Mouse (Mus musculus): ENCODE data around the gene Fzd4. TPM values are rescaled to one million over a fixed set of nuclear protein-coding genes. Genes with fewer than 3 reads are reported as not detected.

Fzd4 gene
- total RNA-seq, 2 experiments from 2014 or later = 4.8 to 5.0 TPM

DNA sequence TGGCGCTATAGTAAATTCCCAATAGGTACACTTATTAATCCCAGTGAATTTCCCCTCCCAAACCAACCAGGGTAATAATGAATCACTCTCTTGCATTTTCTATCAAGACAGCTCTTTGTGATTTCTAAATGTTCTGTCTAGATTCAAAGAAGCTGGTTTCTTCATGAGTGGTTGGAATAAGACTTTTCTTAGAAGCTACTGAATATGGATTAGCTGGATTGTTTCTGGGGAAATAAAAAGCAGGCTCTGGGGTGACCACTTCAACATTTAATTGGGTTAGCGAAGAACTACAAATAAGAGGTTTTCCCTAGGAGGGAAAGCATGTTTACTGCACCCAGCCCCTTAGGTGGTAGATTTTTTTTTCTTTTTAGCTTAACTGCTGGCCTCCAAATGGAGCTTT lies 3.4 kb upstream of the Fzd4 start:
- ATAC-seq (ENCODE audit: poor library complexity, severe bottlenecking) = no peak

- no peak for ATAC-seq (ENCODE audit: poor library complexity, severe bottlenecking)
These were observed 2.9 kb upstream of the Fzd4 start for GRCm38 (mm10) chr7:89401136-89401858.

- ATAC-seq (ENCODE audit: poor library complexity, severe bottlenecking) = no peak
These were observed 2.2 kb upstream of the Fzd4 start for GRCm38 (mm10) chr7:89401936-89402335.

- peak; percentile 53 for ATAC-seq (ENCODE audit: poor library complexity, severe bottlenecking)
These were observed 842 bp upstream of the Fzd4 start for GRCm38 (mm10) chr7:89403053-89403972.

GRCm38 (mm10) chr7:89404734-89405440 lies 732 bp downstream of the Fzd4 start:
- 0 out of 2 replicates have a peak, but pooled peaks have one; percentile 3 for ATAC-seq (ENCODE audit: poor library complexity, severe bottlenecking)

GRCm38 (mm10) chr7:89406011-89406410 lies 1.9 kb downstream of the Fzd4 start:
- no peak for ATAC-seq (ENCODE audit: poor library complexity, severe bottlenecking)

- ATAC-seq (ENCODE audit: poor library complexity, severe bottlenecking) = no peak
These were observed 3.1 kb downstream of the Fzd4 start for GRCm38 (mm10) chr7:89407006-89407940.

- ATAC-seq (ENCODE audit: poor library complexity, severe bottlenecking) = no peak
These were observed 6.1 kb downstream of the Fzd4 start for GRCm38 (mm10) chr7:89410294-89410693.

- peak; percentile 78 for ATAC-seq (ENCODE audit: poor library complexity, severe bottlenecking)
These were observed 7.2 kb downstream of the Fzd4 start for GRCm38 (mm10) chr7:89411346-89411745.

DNA sequence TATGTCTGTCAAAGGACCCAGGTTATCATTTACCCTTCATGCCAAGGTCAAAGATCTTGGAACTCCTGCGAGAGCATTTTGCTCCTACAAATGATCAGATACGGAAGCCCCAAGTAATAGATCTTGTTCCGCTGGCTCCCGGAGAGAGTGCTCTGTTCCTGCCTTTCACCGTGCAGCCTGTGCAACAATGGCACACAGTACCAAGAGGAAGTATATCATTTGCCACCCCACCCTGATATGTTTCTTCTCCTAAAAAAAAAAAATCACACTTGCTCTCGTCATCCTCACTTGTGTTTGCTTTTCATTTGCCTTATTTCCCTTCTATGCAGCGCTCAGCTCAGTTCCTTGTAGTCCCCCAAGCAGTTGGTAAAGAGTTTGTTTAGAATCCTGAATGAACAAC lies 7.9 kb downstream of the Fzd4 start:
- peak; percentile 56 for ATAC-seq (ENCODE audit: poor library complexity, severe bottlenecking)

DNA sequence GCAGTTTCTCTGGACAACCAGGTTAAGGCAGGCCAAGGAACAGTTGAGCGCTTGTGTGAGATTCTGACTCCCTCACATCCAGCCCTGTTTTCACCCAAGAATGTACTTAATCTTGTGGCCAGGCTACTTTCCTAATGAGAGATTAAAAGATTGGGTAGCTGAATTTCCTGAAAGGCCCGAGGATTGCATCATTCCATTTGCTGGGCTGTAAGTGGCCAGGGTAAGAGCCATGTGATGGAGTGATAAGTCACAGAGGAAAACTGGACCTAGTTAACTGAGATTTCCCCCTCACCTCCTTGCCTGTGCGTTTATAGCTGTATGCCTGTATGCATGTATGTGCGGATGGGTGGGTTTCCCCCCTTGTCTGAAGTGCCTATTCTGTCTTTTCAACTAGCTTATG lies 11.9 kb downstream of the Fzd4 start:
- peak; percentile 16; the same call in 1 of the 2 replicates for ATAC-seq (ENCODE audit: poor library complexity, severe bottlenecking)

- no peak for ATAC-seq (ENCODE audit: poor library complexity, severe bottlenecking)
These were observed 13.6 kb downstream of the Fzd4 start for GRCm38 (mm10) chr7:89417707-89418106.

DNA sequence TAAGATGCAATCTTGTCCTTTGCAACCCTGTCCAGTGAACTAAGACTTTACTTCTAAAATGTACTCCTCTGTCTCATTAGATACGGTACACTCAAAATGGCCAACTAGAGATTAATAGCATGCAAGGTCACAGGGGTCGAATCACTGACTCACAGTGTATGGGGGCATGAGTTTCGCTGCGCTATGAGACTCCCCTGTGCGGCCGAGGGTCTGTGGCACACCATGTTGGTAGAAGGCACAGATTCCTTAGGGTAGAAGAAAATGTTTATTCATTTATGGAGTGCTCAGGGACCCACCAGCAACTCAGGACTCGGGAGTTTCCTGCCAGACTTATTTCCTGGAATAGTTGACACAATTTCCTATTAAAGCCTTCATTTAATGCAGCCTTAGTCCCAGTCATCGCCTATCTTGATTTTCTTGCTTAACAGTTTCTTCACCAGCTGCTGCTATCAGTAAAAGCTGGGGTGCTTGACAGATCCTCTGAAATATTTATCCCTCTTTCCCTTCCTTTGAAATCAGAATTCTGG lies 14.0 kb downstream of the Fzd4 start:
- no peak for ATAC-seq (ENCODE audit: poor library complexity, severe bottlenecking)

- peak; percentile 58 for ATAC-seq (ENCODE audit: poor library complexity, severe bottlenecking)
These were observed 14.9 kb downstream of the Fzd4 start for GRCm38 (mm10) chr7:89418917-89419679.

DNA sequence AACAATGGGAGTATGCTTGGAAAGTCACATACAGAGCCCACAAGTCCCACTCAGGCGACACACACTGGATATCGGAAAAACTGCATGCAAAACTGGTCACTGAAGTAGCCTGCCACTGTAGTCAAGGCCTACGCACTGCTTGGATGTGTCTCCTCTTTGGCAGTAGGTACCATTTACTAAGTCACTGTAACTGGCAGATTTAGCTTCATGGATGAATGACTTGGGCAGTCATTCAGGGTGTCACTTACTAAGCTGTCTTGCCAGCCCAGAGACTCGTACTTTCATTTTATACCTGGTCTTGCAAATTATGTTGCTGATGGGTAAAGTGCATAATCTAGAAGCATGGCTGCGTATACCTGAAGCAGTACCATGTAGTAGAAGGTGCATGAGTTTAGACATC lies 17.1 kb downstream of the Fzd4 start:
- no peak for ATAC-seq (ENCODE audit: poor library complexity, severe bottlenecking)

DNA sequence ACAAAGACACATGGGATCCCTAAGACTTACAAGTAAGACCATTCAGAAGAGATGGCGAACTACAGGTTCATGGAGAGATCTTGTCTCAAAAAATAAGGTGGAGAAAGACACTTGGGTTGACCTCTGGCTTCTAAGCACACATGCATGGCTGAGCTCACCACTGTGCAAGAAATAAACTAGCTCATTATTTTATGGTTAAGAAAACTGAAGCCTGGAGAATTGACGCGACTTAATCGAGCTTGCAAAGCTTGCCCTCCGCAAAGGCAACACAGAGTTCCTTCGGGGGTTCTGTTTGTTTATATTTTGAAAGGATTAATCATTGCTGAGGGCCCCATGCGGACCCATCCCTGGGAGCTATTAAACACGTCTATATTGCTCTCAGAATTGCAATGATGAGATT lies 18.5 kb downstream of the Fzd4 start:
- no peak for ATAC-seq (ENCODE audit: poor library complexity, severe bottlenecking)

GRCm38 (mm10) chr7:89423194-89423593 lies 19.0 kb downstream of the Fzd4 start:
- ATAC-seq (ENCODE audit: poor library complexity, severe bottlenecking) = no peak

GRCm38 (mm10) chr7:89423688-89424255 lies 19.6 kb downstream of the Fzd4 start:
- no peak for ATAC-seq (ENCODE audit: poor library complexity, severe bottlenecking)

GRCm38 (mm10) chr7:89424659-89425058 lies 20.5 kb downstream of the Fzd4 start:
- no peak for ATAC-seq (ENCODE audit: poor library complexity, severe bottlenecking)
